Mouse (Mus musculus): ENCODE data around the gene Whrn. TPM values are rescaled to one million over a fixed set of nuclear protein-coding genes. Genes with fewer than 3 reads are reported as not detected.

Whrn gene
- polyA plus RNA-seq, 1 experiment = 16.4 TPM

- WGBS = 2% methylated on average over 90 of the region's 107 CpGs
- Histone ChIP-seq H3K4me1 (ENCODE audit: control insufficient read depth, insufficient read depth, insufficient read length) (peaks cover 5% of the 10 kb centered on the region), H3K4me3 (ENCODE audit: extremely low read depth, insufficient read depth, insufficient read length) (peak overlapping the region; percentile 60), H3K27me3 (ENCODE audit: control insufficient read depth, insufficient read depth, low read length) (peaks cover 9% of the 10 kb centered on the region; the same call in 1 of the 2 replicates), H3K27ac (ENCODE audit: insufficient read depth, low read length) (0 out of 2 replicates have a peak overlapping the region, but pooled peaks have one; percentile 19), H3K36me3 (ENCODE audit: control insufficient read depth, insufficient read depth, low read length) (no peaks in the 10 kb centered on the region)
- DNase-seq (ENCODE audit: low read depth in 1 of 2, low spot score in 2 of 2) = peak in 1 of 2 experiments; percentile 37
- TF ChIP-seq POLR2A (IDR thresholded peaks at IDR 0.05; ENCODE audit: low read depth, low read length) (no peak), CTCF (IDR thresholded peaks at IDR 0.05; ENCODE audit: extremely low read depth, insufficient read depth, insufficient read length, insufficient replicate concordance) (no peak)
Measured at GRCm38 (mm10) chr4:63494967-63495914, 550 bp downstream of the Whrn start.

GRCm38 (mm10) chr4:63494401-63494966 lies 1.3 kb downstream of the Whrn start:
- H3K4me3 ChIP-seq (ENCODE audit: extremely low read depth, insufficient read depth, insufficient read length) = peak overlapping the region; percentile 60
- peaks cover 7% of the 10 kb centered on the region for H3K4me1 ChIP-seq (ENCODE audit: control insufficient read depth, insufficient read depth, insufficient read length)
- no peak overlapping the region for H3K27ac ChIP-seq (ENCODE audit: insufficient read depth, low read length)
- no peaks in the 10 kb centered on the region for H3K36me3 ChIP-seq (ENCODE audit: control insufficient read depth, insufficient read depth, low read length)
- H3K27me3 ChIP-seq (ENCODE audit: control insufficient read depth, insufficient read depth, low read length) = peaks cover 9% of the 10 kb centered on the region; the same call in 1 of the 2 replicates
- DNase-seq (ENCODE audit: low read depth in 1 of 2, low spot score in 2 of 2) = peak in 1 of 2 experiments; percentile 38
- WGBS = 2% methylated on average over 43 of the region's 43 CpGs
- TF ChIP-seq POLR2A (IDR thresholded peaks at IDR 0.05; ENCODE audit: low read depth, low read length) = no peak
- no peak for TF ChIP-seq CTCF (IDR thresholded peaks at IDR 0.05; ENCODE audit: extremely low read depth, insufficient read depth, insufficient read length, insufficient replicate concordance)

DNA sequence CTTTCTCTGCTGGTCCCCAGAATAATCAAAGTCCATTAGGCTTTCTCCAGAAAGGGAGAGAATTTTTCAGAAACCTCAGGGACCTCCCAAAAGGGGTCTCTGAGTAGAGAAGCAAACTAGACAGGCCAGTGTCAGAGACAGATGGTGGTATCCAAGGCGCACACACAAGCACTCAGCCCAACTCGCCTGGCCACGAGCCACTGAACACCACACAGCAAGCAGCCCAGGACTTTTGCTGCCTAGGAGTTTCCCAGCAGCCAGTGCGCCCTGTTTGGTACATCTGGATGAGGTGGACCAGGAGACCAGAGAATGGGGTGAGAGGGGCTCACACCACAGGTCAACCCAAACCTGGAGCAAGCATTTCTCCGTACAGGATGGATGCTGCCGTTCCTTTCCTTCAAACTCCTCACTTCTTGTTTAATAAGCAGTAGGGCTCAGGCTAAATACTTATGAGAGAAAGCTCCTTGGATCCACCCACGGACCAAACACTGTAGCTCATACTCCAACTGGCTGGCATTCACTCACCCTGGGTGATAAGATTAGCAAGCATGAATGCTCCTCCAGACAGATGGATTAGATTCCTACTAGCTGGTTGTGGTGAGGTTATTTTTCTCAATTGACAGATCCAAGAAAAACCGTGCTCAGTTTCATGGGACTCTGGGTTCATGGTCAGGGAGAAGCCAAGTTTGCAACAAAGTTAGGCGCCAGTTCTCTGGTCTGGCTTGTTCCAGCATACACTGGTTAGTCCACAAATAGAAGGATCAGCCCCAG lies 2.3 kb downstream of the Whrn start:
- H3K27me3 ChIP-seq (ENCODE audit: control insufficient read depth, insufficient read depth, low read length) = peaks cover 9% of the 10 kb centered on the region; the same call in 1 of the 2 replicates
- DNase-seq (ENCODE audit: low read depth in 1 of 2, low spot score in 2 of 2) = no peak
- TF ChIP-seq POLR2A (IDR thresholded peaks at IDR 0.05; ENCODE audit: low read depth, low read length) = no peak
- no peak for TF ChIP-seq CTCF (IDR thresholded peaks at IDR 0.05; ENCODE audit: extremely low read depth, insufficient read depth, insufficient read length, insufficient replicate concordance)
- no peak overlapping the region for H3K27ac ChIP-seq (ENCODE audit: insufficient read depth, low read length)
- no peaks in the 10 kb centered on the region for H3K36me3 ChIP-seq (ENCODE audit: control insufficient read depth, insufficient read depth, low read length)
- no peak overlapping the region for H3K4me3 ChIP-seq (ENCODE audit: extremely low read depth, insufficient read depth, insufficient read length)
- 80% methylated on average over 9 of the region's 9 CpGs for WGBS
- H3K4me1 ChIP-seq (ENCODE audit: control insufficient read depth, insufficient read depth, insufficient read length) = peaks cover 7% of the 10 kb centered on the region

GRCm38 (mm10) chr4:63491521-63491920 lies 4.3 kb downstream of the Whrn start:
- H3K27me3 ChIP-seq (ENCODE audit: control insufficient read depth, insufficient read depth, low read length) = peaks cover 9% of the 10 kb centered on the region; the same call in 1 of the 2 replicates
- H3K36me3 ChIP-seq (ENCODE audit: control insufficient read depth, insufficient read depth, low read length) = no peaks in the 10 kb centered on the region
- peaks cover 10% of the 10 kb centered on the region for H3K4me1 ChIP-seq (ENCODE audit: control insufficient read depth, insufficient read depth, insufficient read length)
- WGBS = 89% methylated on average over 6 of the region's 6 CpGs
- no peak for DNase-seq (ENCODE audit: low read depth in 1 of 2, low spot score in 2 of 2)
- H3K27ac ChIP-seq (ENCODE audit: insufficient read depth, low read length) = no peak overlapping the region
- TF ChIP-seq POLR2A (IDR thresholded peaks at IDR 0.05; ENCODE audit: low read depth, low read length) (no peak), CTCF (IDR thresholded peaks at IDR 0.05; ENCODE audit: extremely low read depth, insufficient read depth, insufficient read length, insufficient replicate concordance) (no peak)
- H3K4me3 ChIP-seq (ENCODE audit: extremely low read depth, insufficient read depth, insufficient read length) = no peak overlapping the region

- Histone ChIP-seq H3K4me1 (ENCODE audit: control insufficient read depth, insufficient read depth, insufficient read length) (peaks cover 21% of the 10 kb centered on the region), H3K36me3 (ENCODE audit: control insufficient read depth, insufficient read depth, low read length) (no peaks in the 10 kb centered on the region), H3K27ac (ENCODE audit: insufficient read depth, low read length) (no peak overlapping the region), H3K27me3 (ENCODE audit: control insufficient read depth, insufficient read depth, low read length) (peaks cover 4% of the 10 kb centered on the region; the same call in 1 of the 2 replicates), H3K4me3 (ENCODE audit: extremely low read depth, insufficient read depth, insufficient read length) (no peak overlapping the region)
- WGBS = 54% methylated on average over 3 of the region's 3 CpGs
- DNase-seq (ENCODE audit: low read depth in 1 of 2, low spot score in 2 of 2) = no peak
- no peak for TF ChIP-seq CTCF (IDR thresholded peaks at IDR 0.05; ENCODE audit: extremely low read depth, insufficient read depth, insufficient read length, insufficient replicate concordance)
- no peak for TF ChIP-seq POLR2A (IDR thresholded peaks at IDR 0.05; ENCODE audit: low read depth, low read length)
Measured at GRCm38 (mm10) chr4:63490146-63490545, 5.6 kb downstream of the Whrn start.

GRCm38 (mm10) chr4:63489676-63490075 lies 6.1 kb downstream of the Whrn start:
- DNase-seq (ENCODE audit: low read depth in 1 of 2, low spot score in 2 of 2) = no peak
- Histone ChIP-seq H3K36me3 (ENCODE audit: control insufficient read depth, insufficient read depth, low read length) (no peaks in the 10 kb centered on the region), H3K27ac (ENCODE audit: insufficient read depth, low read length) (no peak overlapping the region), H3K4me3 (ENCODE audit: extremely low read depth, insufficient read depth, insufficient read length) (no peak overlapping the region), H3K27me3 (ENCODE audit: control insufficient read depth, insufficient read depth, low read length) (no peaks in the 10 kb centered on the region), H3K4me1 (ENCODE audit: control insufficient read depth, insufficient read depth, insufficient read length) (peaks cover 19% of the 10 kb centered on the region)
- TF ChIP-seq POLR2A (IDR thresholded peaks at IDR 0.05; ENCODE audit: low read depth, low read length) = no peak
- TF ChIP-seq CTCF (IDR thresholded peaks at IDR 0.05; ENCODE audit: extremely low read depth, insufficient read depth, insufficient read length, insufficient replicate concordance) = no peak
- 35% methylated on average over 10 of the region's 10 CpGs for WGBS

Data from spleen, adult 2 months (tissue).